Mouse (Mus musculus) G1E (cell line): ENCODE measurements at regions not wholly inside any gene's neighbourhood (a gene's known extent, or its start where the extent isn't known, plus 50 kb on each side); places are given as distances from the start of the nearest gene placed in this dataset.

Experiments
- CTCF ChIP-seq: IDR thresholded peaks from 2 replicates; pipeline ENCODE4 v1.5.1; 2012; ENCODE audit warnings: low read depth, low read length, inconsistent platforms, mixed read lengths
- GATA1 ChIP-seq: IDR thresholded peaks from 2 replicates; pipeline ENCODE4 v1.6.1; 2012; ENCODE audit warnings: borderline replicate concordance, low read length, inconsistent platforms, mixed read lengths
- TAL1 ChIP-seq: conservative IDR thresholded peaks from 2 replicates; pipeline ENCODE4 v1.6.1; 2012; ENCODE audit warnings: low read depth, low read length, inconsistent platforms, mixed read lengths

- TF ChIP-seq GATA1 (no peak), CTCF (no peak), TAL1 (no peak)
These were observed 69.3 kb upstream of the Prox1 start for GRCm38 (mm10) chr1:190239796-190240195.
